Mouse (Mus musculus): ENCODE measurements around the gene Hivep2. TPM values are rescaled to one million over a fixed set of nuclear protein-coding genes. Genes with fewer than 3 reads are reported as not detected.

Gene Hivep2
- polyA plus RNA-seq, 1 experiment: 26.4 TPM

DNA sequence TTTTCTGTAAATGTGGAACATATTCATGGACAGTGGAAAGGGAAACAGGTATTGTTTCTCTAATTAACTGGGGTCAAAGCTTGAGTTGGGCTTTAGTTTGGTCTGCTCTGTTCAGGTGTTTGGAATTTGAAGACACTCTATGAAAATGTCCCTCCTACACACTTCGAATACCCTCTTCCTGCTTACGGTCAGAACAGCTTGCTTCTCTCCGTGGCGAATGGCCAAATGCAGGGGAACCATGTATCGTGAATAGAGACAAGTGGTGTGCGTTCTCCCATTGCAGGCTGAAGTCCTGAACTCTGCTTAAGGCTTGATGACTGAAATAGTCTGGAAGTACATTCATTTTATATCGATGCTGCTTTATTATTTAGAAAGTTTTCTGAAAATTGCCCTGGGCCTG, 63.1 kb downstream of the Hivep2 start:
- WGBS: 95% methylated on average over 7 of the region's 7 CpGs
- Histone ChIP-seq H3K36me3 (ENCODE audit: control insufficient read depth, insufficient read depth, low read length) (no peaks in the 10 kb centered on the region), H3K4me3 (ENCODE audit: control insufficient read depth, insufficient read depth, low read length) (no peak overlapping the region), H3K27me3 (ENCODE audit: control insufficient read depth, insufficient read depth, low read length) (no peaks in the 10 kb centered on the region), H3K4me1 (replicated peaks; ENCODE audit: control insufficient read depth, insufficient read depth, low read length) (no peaks in the 10 kb centered on the region), H3K27ac (ENCODE audit: control insufficient read depth, insufficient read depth, low read length) (no peak overlapping the region)
- TF ChIP-seq CTCF (IDR thresholded peaks at IDR 0.05; ENCODE audit: borderline replicate concordance, control insufficient read depth, extremely low read depth, insufficient read depth, low read length, poor library complexity) (no peak), POLR2A (IDR thresholded peaks at IDR 0.05; ENCODE audit: control insufficient read depth, extremely low read depth, insufficient read depth, low read length, poor library complexity) (no peak)
- no peak for DNase-seq

GRCm38 (mm10) chr10:14030458-14031035, 64.7 kb downstream of the Hivep2 start:
- WGBS: 93% methylated on average over 14 of the region's 14 CpGs
- Histone ChIP-seq H3K4me1 (replicated peaks; ENCODE audit: control insufficient read depth, insufficient read depth, low read length) (no peaks in the 10 kb centered on the region; the same call in 1 of the 2 replicates), H3K27me3 (ENCODE audit: control insufficient read depth, insufficient read depth, low read length) (no peaks in the 10 kb centered on the region), H3K27ac (ENCODE audit: control insufficient read depth, insufficient read depth, low read length) (no peak overlapping the region), H3K4me3 (ENCODE audit: control insufficient read depth, insufficient read depth, low read length) (no peak overlapping the region), H3K36me3 (ENCODE audit: control insufficient read depth, insufficient read depth, low read length) (no peaks in the 10 kb centered on the region)
- DNase-seq: no peak
- no peak for TF ChIP-seq POLR2A (IDR thresholded peaks at IDR 0.05; ENCODE audit: control insufficient read depth, extremely low read depth, insufficient read depth, low read length, poor library complexity)
- TF ChIP-seq CTCF (IDR thresholded peaks at IDR 0.05; ENCODE audit: borderline replicate concordance, control insufficient read depth, extremely low read depth, insufficient read depth, low read length, poor library complexity): no peak

DNA sequence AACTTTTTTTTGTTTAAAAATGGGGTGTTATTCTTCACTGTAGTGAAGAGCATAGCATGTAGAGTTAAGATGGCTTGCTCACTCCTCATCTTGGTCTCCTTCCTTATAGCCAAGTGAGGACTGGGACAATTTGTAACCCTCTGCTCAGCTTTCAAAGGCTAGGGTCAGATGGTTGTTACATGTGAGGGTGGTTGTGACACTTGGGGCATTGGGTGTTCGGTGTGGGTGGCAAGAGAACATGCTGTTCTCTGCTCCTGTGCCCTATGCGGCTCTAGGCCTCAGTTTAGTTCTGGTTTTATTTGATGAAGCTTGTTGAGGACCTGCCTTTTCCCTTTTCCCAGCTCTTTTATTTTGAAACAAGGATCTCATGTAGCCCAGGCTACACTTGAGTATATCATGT, 66.7 kb downstream of the Hivep2 start:
- 95% methylated on average over 2 of the region's 2 CpGs for WGBS
- Histone ChIP-seq H3K27me3 (ENCODE audit: control insufficient read depth, insufficient read depth, low read length) (no peaks in the 10 kb centered on the region), H3K36me3 (ENCODE audit: control insufficient read depth, insufficient read depth, low read length) (no peaks in the 10 kb centered on the region), H3K4me3 (ENCODE audit: control insufficient read depth, insufficient read depth, low read length) (no peak overlapping the region), H3K27ac (ENCODE audit: control insufficient read depth, insufficient read depth, low read length) (no peak overlapping the region), H3K4me1 (replicated peaks; ENCODE audit: control insufficient read depth, insufficient read depth, low read length) (peaks cover 2% of the 10 kb centered on the region; the same call in 1 of the 2 replicates)
- DNase-seq: no peak
- no peak for TF ChIP-seq CTCF (IDR thresholded peaks at IDR 0.05; ENCODE audit: borderline replicate concordance, control insufficient read depth, extremely low read depth, insufficient read depth, low read length, poor library complexity)
- no peak for TF ChIP-seq POLR2A (IDR thresholded peaks at IDR 0.05; ENCODE audit: control insufficient read depth, extremely low read depth, insufficient read depth, low read length, poor library complexity)

DNA sequence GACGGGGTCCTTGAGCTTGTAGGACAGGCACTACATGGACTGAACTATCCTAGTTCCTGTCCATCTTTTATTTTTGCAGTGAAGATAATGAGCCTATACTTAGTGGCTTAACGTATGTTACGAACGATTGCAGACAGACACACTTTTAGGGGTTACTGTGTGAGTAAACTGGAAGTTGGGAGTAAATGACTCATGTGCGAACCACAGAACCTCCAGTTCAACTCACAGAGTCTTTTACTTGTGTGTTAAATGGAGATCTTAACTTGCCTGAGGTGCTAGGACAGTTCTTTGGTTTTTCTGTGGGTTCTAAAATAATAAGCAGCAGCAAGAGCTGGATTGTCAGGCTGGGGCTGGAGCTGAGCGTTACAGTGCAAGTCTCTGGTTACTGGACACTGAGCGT, 68.2 kb downstream of the Hivep2 start:
- Histone ChIP-seq H3K27ac (ENCODE audit: control insufficient read depth, insufficient read depth, low read length) (no peak overlapping the region), H3K27me3 (ENCODE audit: control insufficient read depth, insufficient read depth, low read length) (no peaks in the 10 kb centered on the region), H3K36me3 (ENCODE audit: control insufficient read depth, insufficient read depth, low read length) (no peaks in the 10 kb centered on the region), H3K4me1 (replicated peaks; ENCODE audit: control insufficient read depth, insufficient read depth, low read length) (peaks cover 2% of the 10 kb centered on the region; the same call in 1 of the 2 replicates), H3K4me3 (ENCODE audit: control insufficient read depth, insufficient read depth, low read length) (no peak overlapping the region)
- 95% methylated on average over 7 of the region's 7 CpGs for WGBS
- DNase-seq: no peak
- TF ChIP-seq CTCF (IDR thresholded peaks at IDR 0.05; ENCODE audit: borderline replicate concordance, control insufficient read depth, extremely low read depth, insufficient read depth, low read length, poor library complexity) (no peak), POLR2A (IDR thresholded peaks at IDR 0.05; ENCODE audit: control insufficient read depth, extremely low read depth, insufficient read depth, low read length, poor library complexity) (no peak)

GRCm38 (mm10) chr10:14034790-14035189, 68.9 kb downstream of the Hivep2 start:
- H3K27ac ChIP-seq (ENCODE audit: control insufficient read depth, insufficient read depth, low read length): no peak overlapping the region
- DNase-seq: no peak

DNA sequence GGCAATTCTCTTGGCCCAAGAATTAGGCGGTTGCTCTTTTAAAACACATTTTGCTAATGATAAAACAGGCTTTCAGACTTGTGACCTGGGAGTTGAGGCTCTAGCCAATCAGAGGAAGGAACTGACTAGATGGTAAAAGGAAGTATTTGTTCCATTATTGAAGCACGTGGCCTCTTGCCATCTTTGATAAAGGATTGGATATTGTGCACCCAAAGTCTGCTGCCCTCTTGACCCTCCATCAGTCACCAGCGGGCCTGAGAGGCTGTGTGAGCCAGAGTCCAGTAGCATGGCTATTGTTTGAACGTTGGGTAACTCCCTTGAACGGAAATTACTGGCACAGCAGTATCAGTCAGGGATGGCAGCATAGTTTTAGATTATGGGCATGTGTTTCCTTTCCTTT, 69.7 kb downstream of the Hivep2 start:
- H3K4me1 ChIP-seq (replicated peaks; ENCODE audit: control insufficient read depth, insufficient read depth, low read length): peaks cover 3% of the 10 kb centered on the region; the same call in 1 of the 2 replicates
- H3K4me3 ChIP-seq (ENCODE audit: control insufficient read depth, insufficient read depth, low read length): no peak overlapping the region
- no peak for TF ChIP-seq CTCF (IDR thresholded peaks at IDR 0.05; ENCODE audit: borderline replicate concordance, control insufficient read depth, extremely low read depth, insufficient read depth, low read length, poor library complexity)
- no peak for TF ChIP-seq POLR2A (IDR thresholded peaks at IDR 0.05; ENCODE audit: control insufficient read depth, extremely low read depth, insufficient read depth, low read length, poor library complexity)
- no peaks in the 10 kb centered on the region for H3K27me3 ChIP-seq (ENCODE audit: control insufficient read depth, insufficient read depth, low read length)
- no peak for DNase-seq
- 93% methylated on average over 5 of the region's 5 CpGs for WGBS
- no peaks in the 10 kb centered on the region for H3K36me3 ChIP-seq (ENCODE audit: control insufficient read depth, insufficient read depth, low read length)
- no peak overlapping the region for H3K27ac ChIP-seq (ENCODE audit: control insufficient read depth, insufficient read depth, low read length)

More at GRCm38 (mm10) chr10:14034790-14035189, 68.9 kb downstream of the Hivep2 start:
- Histone ChIP-seq H3K27me3 (ENCODE audit: control insufficient read depth, insufficient read depth, low read length) (no peaks in the 10 kb centered on the region), H3K36me3 (ENCODE audit: control insufficient read depth, insufficient read depth, low read length) (no peaks in the 10 kb centered on the region), H3K4me3 (ENCODE audit: control insufficient read depth, insufficient read depth, low read length) (no peak overlapping the region), H3K4me1 (replicated peaks; ENCODE audit: control insufficient read depth, insufficient read depth, low read length) (peaks cover 2% of the 10 kb centered on the region; the same call in 1 of the 2 replicates)
- TF ChIP-seq POLR2A (IDR thresholded peaks at IDR 0.05; ENCODE audit: control insufficient read depth, extremely low read depth, insufficient read depth, low read length, poor library complexity) (no peak), CTCF (IDR thresholded peaks at IDR 0.05; ENCODE audit: borderline replicate concordance, control insufficient read depth, extremely low read depth, insufficient read depth, low read length, poor library complexity) (no peak)
- 90% methylated on average over 7 of the region's 7 CpGs for WGBS
